Mouse (Mus musculus): Measurements from ENCODE around the gene Tmem206. TPM values are rescaled to one million over a fixed set of nuclear protein-coding genes. Genes with fewer than 3 reads are reported as not detected.

Tmem206 gene
- polyA plus RNA-seq, 1 experiment from 2014 or later, result 6.7 TPM

- ATAC-seq (ENCODE audit: low FRiP score, low TSS enrichment) (no peak), DNase-seq (ENCODE audit: low spot score) (no peak)
- WGBS, result 72% methylated on average over 4 of the region's 4 CpGs
- 0 out of 2 replicates have a peak, but pooled peaks cover 2% of the 10 kb centered on the region for H3K36me3 ChIP-seq (ENCODE audit: control insufficient read depth, insufficient read depth, low read length)
- H3K4me2 ChIP-seq (replicated peaks; ENCODE audit: low read depth), result no peak overlapping the region
- TF ChIP-seq CTCF (IDR thresholded peaks at IDR 0.05; ENCODE audit: low read depth), result no peak
- TF ChIP-seq EP300 (optimal IDR thresholded peaks at IDR 0.05), result no peak
- no peak overlapping the region for H3K9ac ChIP-seq (ENCODE audit: low read length)
- no peaks in the 10 kb centered on the region for H3K27me3 ChIP-seq (ENCODE audit: control insufficient read depth, insufficient read depth, low read length)
- no peak overlapping the region for H3K4me3 ChIP-seq (ENCODE audit: low read depth, low read length)
- no peaks in the 10 kb centered on the region for H3K9me3 ChIP-seq (ENCODE audit: control insufficient read depth, low read length)
- no peaks in the 10 kb centered on the region for H3K4me1 ChIP-seq (replicated peaks; ENCODE audit: control insufficient read depth, insufficient read depth)
- no peak overlapping the region for H3K27ac ChIP-seq (replicated peaks)
These were observed 14.3 kb upstream of the Tmem206 start for GRCm38 (mm10) chr1:191311296-191311898.

GRCm38 (mm10) chr1:191312513-191312941 lies 13.2 kb upstream of the Tmem206 start:
- Histone ChIP-seq H3K27ac (replicated peaks) (peak overlapping the region; percentile 80), H3K4me1 (replicated peaks; ENCODE audit: control insufficient read depth, insufficient read depth) (no peaks in the 10 kb centered on the region), H3K9ac (ENCODE audit: low read length) (peak overlapping the region; percentile 69), H3K4me3 (ENCODE audit: low read depth, low read length) (peak overlapping the region; percentile 62), H3K27me3 (ENCODE audit: control insufficient read depth, insufficient read depth, low read length) (no peaks in the 10 kb centered on the region), H3K36me3 (ENCODE audit: control insufficient read depth, insufficient read depth, low read length) (no peaks in the 10 kb centered on the region), H3K9me3 (ENCODE audit: control insufficient read depth, low read length) (no peaks in the 10 kb centered on the region), H3K4me2 (replicated peaks; ENCODE audit: low read depth) (peak overlapping the region; percentile 43)
- DNase-seq (ENCODE audit: low spot score) (peak; percentile 87), ATAC-seq (ENCODE audit: low FRiP score, low TSS enrichment) (peak; percentile 96)
- WGBS, result 0% methylated on average over 14 of the region's 14 CpGs
- TF ChIP-seq EP300 (optimal IDR thresholded peaks at IDR 0.05), result no peak
- TF ChIP-seq CTCF (IDR thresholded peaks at IDR 0.05; ENCODE audit: low read depth), result peak; percentile 98

DNA sequence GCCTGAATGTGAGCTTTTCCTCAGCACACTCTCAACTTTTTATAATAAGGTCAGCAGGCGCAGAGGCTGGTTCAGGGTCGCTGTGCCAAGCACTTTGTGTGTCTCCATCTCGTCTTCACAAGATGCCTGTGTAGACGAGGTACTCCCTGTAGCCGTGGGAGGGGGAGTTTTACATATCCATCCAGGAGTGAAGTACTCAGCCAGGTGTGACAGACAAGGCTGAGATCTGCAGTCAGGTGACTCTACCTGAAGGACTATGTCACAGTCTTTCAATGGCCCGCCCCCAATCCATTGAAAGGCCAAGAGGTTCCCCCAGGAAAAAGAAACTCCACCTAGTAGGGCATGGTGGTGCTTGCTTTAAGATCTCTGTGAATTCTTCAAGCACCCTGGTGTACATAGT lies 12.6 kb upstream of the Tmem206 start:
- peak overlapping the region; percentile 62 for H3K4me3 ChIP-seq (ENCODE audit: low read depth, low read length)
- peak overlapping the region; percentile 69 for H3K9ac ChIP-seq (ENCODE audit: low read length)
- peak overlapping the region; percentile 43 for H3K4me2 ChIP-seq (replicated peaks; ENCODE audit: low read depth)
- no peak for ATAC-seq (ENCODE audit: low FRiP score, low TSS enrichment)
- TF ChIP-seq EP300 (optimal IDR thresholded peaks at IDR 0.05) (no peak), CTCF (IDR thresholded peaks at IDR 0.05; ENCODE audit: low read depth) (no peak)
- no peaks in the 10 kb centered on the region for H3K9me3 ChIP-seq (ENCODE audit: control insufficient read depth, low read length)
- 63% methylated on average over 6 of the region's 6 CpGs for WGBS
- no peak for DNase-seq (ENCODE audit: low spot score)
- no peaks in the 10 kb centered on the region for H3K36me3 ChIP-seq (ENCODE audit: control insufficient read depth, insufficient read depth, low read length)
- no peaks in the 10 kb centered on the region for H3K4me1 ChIP-seq (replicated peaks; ENCODE audit: control insufficient read depth, insufficient read depth)
- no peaks in the 10 kb centered on the region for H3K27me3 ChIP-seq (ENCODE audit: control insufficient read depth, insufficient read depth, low read length)
- H3K27ac ChIP-seq (replicated peaks), result peak overlapping the region; percentile 80; the same call in 1 of the 2 replicates

- no peak overlapping the region for H3K4me2 ChIP-seq (replicated peaks; ENCODE audit: low read depth)
- no peaks in the 10 kb centered on the region for H3K4me1 ChIP-seq (replicated peaks; ENCODE audit: control insufficient read depth, insufficient read depth)
- H3K4me3 ChIP-seq (ENCODE audit: low read depth, low read length), result no peak overlapping the region
- H3K36me3 ChIP-seq (ENCODE audit: control insufficient read depth, insufficient read depth, low read length), result no peaks in the 10 kb centered on the region
- no peak overlapping the region for H3K9ac ChIP-seq (ENCODE audit: low read length)
- TF ChIP-seq CTCF (IDR thresholded peaks at IDR 0.05; ENCODE audit: low read depth) (no peak), EP300 (optimal IDR thresholded peaks at IDR 0.05) (no peak)
- H3K9me3 ChIP-seq (ENCODE audit: control insufficient read depth, low read length), result no peaks in the 10 kb centered on the region
- H3K27ac ChIP-seq (replicated peaks), result no peak overlapping the region
- no peak for DNase-seq (ENCODE audit: low spot score)
- ATAC-seq (ENCODE audit: low FRiP score, low TSS enrichment), result no peak
- H3K27me3 ChIP-seq (ENCODE audit: control insufficient read depth, insufficient read depth, low read length), result no peaks in the 10 kb centered on the region
- 65% methylated on average over 4 of the region's 4 CpGs for WGBS
These were observed 11.8 kb upstream of the Tmem206 start for GRCm38 (mm10) chr1:191313926-191314325.

- Histone ChIP-seq H3K27ac (replicated peaks) (peak overlapping the region; percentile 85; the same call in 1 of the 2 replicates), H3K9ac (ENCODE audit: low read length) (peak overlapping the region; percentile 83; the same call in 1 of the 2 replicates)
These were observed 8.9 kb upstream of the Tmem206 start for GRCm38 (mm10) chr1:191316818-191317217.

DNA sequence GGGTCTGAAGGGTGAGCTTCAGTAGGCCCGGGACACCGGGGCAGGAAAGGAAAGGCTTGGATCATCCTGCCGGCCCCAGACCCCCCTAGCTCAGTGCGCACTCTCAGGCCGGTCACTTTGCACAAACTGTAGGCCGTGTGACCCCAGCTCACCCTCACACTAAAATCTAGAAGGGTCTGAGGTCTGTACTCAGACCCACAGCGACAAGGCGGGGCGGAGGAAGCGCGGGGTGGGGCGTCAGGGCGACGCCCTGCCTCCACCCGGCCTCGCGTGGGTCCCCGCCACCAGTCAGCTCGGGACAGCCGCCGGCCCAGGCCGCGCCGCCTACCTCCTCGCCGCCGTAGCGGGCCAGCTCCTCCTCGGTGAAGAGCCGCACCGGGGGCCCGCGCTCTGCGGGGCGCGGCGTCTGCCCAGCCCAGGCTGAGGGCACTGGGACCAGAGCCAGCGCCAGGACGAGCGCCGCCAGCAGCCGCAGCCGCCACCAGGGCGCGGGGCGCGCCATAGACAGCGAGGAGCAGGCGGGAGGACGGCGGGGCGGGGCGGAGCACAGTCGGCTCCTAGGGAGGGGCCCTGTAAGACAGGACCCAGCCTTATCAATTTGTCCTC lies 8.0 kb upstream of the Tmem206 start, which contains the start of gene Nenf:
TSS of gene Nenf (minus strand) at position 604 of the 606 bp plus-strand sequence.
- DNase-seq (ENCODE audit: low spot score), result peak; percentile 77
- Histone ChIP-seq H3K36me3 (ENCODE audit: control insufficient read depth, insufficient read depth, low read length) (no peaks in the 10 kb centered on the region), H3K27ac (replicated peaks) (peak within 1 kb of the TSS; percentile 85), H3K27me3 (ENCODE audit: control insufficient read depth, insufficient read depth, low read length) (no peaks in the 10 kb centered on the region), H3K4me2 (replicated peaks; ENCODE audit: low read depth) (peak within 1 kb of the TSS; percentile 67), H3K4me1 (replicated peaks; ENCODE audit: control insufficient read depth, insufficient read depth) (no peaks in the 10 kb centered on the region), H3K9me3 (ENCODE audit: control insufficient read depth, low read length) (no peaks in the 10 kb centered on the region), H3K9ac (ENCODE audit: low read length) (peak within 1 kb of the TSS; percentile 83), H3K4me3 (ENCODE audit: low read depth, low read length) (peak within 1 kb of the TSS; percentile 72)
- TF ChIP-seq EP300 (optimal IDR thresholded peaks at IDR 0.05), result no peak
- peak; percentile 46 for TF ChIP-seq CTCF (IDR thresholded peaks at IDR 0.05; ENCODE audit: low read depth)
- WGBS, result under 1% methylated on average over 42 of the region's 54 CpGs
- ATAC-seq (ENCODE audit: low FRiP score, low TSS enrichment), result peak; percentile 89

More at GRCm38 (mm10) chr1:191316818-191317217, 8.9 kb upstream of the Tmem206 start:
- Histone ChIP-seq H3K9me3 (ENCODE audit: control insufficient read depth, low read length) (no peaks in the 10 kb centered on the region), H3K36me3 (ENCODE audit: control insufficient read depth, insufficient read depth, low read length) (no peaks in the 10 kb centered on the region), H3K4me1 (replicated peaks; ENCODE audit: control insufficient read depth, insufficient read depth) (no peaks in the 10 kb centered on the region), H3K4me3 (ENCODE audit: low read depth, low read length) (peak overlapping the region; percentile 72), H3K27me3 (ENCODE audit: control insufficient read depth, insufficient read depth, low read length) (no peaks in the 10 kb centered on the region), H3K4me2 (replicated peaks; ENCODE audit: low read depth) (peak overlapping the region; percentile 67)
- TF ChIP-seq EP300 (optimal IDR thresholded peaks at IDR 0.05) (no peak), CTCF (IDR thresholded peaks at IDR 0.05; ENCODE audit: low read depth) (peak; percentile 43)
- no peak for DNase-seq (ENCODE audit: low spot score)
- no peak for ATAC-seq (ENCODE audit: low FRiP score, low TSS enrichment)
- 55% methylated on average over 8 of the region's 8 CpGs for WGBS

Measured in stomach, postnatal 0 days (tissue).